Mouse (Mus musculus) heart, postnatal 0 days (tissue): ENCODE results near the gene Parva.

Experiments
- CTCF ChIP-seq: IDR thresholded peaks from 2 replicates; pipeline ENCODE4 v1.5.1; 2016; ENCODE audit warnings: antibody characterized with exemption, control low read depth, low read depth
- EP300 ChIP-seq: IDR thresholded peaks from 2 replicates; pipeline ENCODE4 v1.6.1; 2016; ENCODE audit warnings: antibody characterized with exemption, low read depth

DNA sequence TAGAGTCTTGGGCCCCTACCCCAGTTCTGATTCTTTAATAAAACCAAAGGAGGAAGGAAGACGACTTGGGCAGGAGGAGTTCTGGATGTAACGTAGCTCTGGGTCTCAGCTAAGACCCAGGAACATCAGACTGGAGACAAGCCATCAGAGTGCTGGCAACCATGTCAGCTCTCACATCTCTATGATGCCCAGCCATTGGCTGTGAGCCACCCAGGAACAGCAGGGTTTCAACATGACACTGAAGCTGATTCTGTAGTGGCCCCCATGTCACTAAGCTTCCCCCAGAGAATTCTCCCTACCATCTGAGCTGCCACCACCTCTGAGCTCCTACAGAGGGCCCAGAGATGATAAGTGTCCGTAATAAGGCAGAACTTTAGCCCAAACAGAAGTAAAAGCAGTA, 17.3 kb upstream of the Parva start:
- TF ChIP-seq EP300 (no peak), CTCF (no peak)
